Mouse (Mus musculus) kidney, postnatal 0 days (tissue): ENCODE results near the gene Dync1h1. TPM values are rescaled to one million over a fixed set of nuclear protein-coding genes. Genes with fewer than 3 reads are reported as not detected.
A peak's percentile ranks its signal among the peaks of the same experiment; 100 is the strongest.
"Not testable (repeated sequence)": the region's sequence is repeated elsewhere in the genome, so short reads cannot be mapped to it uniquely, and the experiment has no call there.

ENCODE experiments used
- ATAC-seq: fragments of 200-750 bp; cut with Nextera tagmentation; replicated peaks from 2 replicates; pipeline ENCODE4 v1.8.0; 2017; ENCODE audit warnings: low read depth, moderate number of reproducible peaks, moderate TSS enrichment, moderate library complexity; ENCODE audit not compliant: low FRiP score
- DNase-seq: peaks from one replicate; pipeline ENCODE4 v3.0.0-alpha.2; 2016; ENCODE audit warnings: low spot score
- H3K27ac ChIP-seq: fragments of 300-500 bp; sonication (generic); 2 replicates; pipeline ENCODE4 v1.5.1; 2014; ENCODE audit warnings: mild to moderate bottlenecking
- H3K27me3 ChIP-seq: fragments of 300-500 bp; sonication (generic); 2 replicates; pipeline ENCODE4 v1.6.1; 2014; ENCODE audit warnings: low read length, mixed read lengths; ENCODE audit not compliant: insufficient read depth
- H3K36me3 ChIP-seq: fragments of 300-500 bp; sonication (generic); 2 replicates; pipeline ENCODE4 v1.6.1; 2014; ENCODE audit warnings: low read length, mixed read lengths; ENCODE audit not compliant: insufficient read depth
- H3K4me1 ChIP-seq: fragments of 300-500 bp; sonication (generic); replicated peaks from 2 replicates; pipeline ENCODE4 v1.6.1; 2014; ENCODE audit warnings: antibody characterized with exemption, low read length, mixed read lengths; ENCODE audit not compliant: insufficient read depth
- H3K4me2 ChIP-seq: fragments of 300-500 bp; sonication (generic); 2 replicates; pipeline ENCODE4 v1.6.1; 2014; ENCODE audit warnings: mild to moderate bottlenecking, low read length, moderate library complexity, mixed read lengths
- H3K4me3 ChIP-seq: fragments of 300-500 bp; sonication (generic); replicated peaks from 2 replicates; pipeline ENCODE4 v1.5.1; 2014; ENCODE audit warnings: low read depth, low read length
- H3K9ac ChIP-seq: fragments of 300-500 bp; sonication (generic); 2 replicates; pipeline ENCODE4 v1.6.1; 2014; ENCODE audit warnings: low read depth, low read length
- H3K9me3 ChIP-seq: fragments of 300-500 bp; sonication (generic); replicated peaks from 2 replicates; pipeline ENCODE4 v1.6.1; 2016; ENCODE audit warnings: low read length, inconsistent platforms, mixed read lengths
- CTCF ChIP-seq: IDR thresholded peaks from 2 replicates; pipeline ENCODE4 v1.5.1; 2016; ENCODE audit warnings: antibody characterized with exemption, low read depth, mild to moderate bottlenecking, moderate library complexity
- WGBS: fragments of 180-500 bp; shearing (Covaris S2); extraction: QIAGEN DNeasy Blood & Tissue Kit; methylation state at CpG from one replicate; pipeline ENCODE4 v1.1.7; 2014; 5-methylcytosine and 5-hydroxymethylcytosine counted together
- polyA plus RNA-seq: library from polyadenylated mRNA; unstranded; fragments of >200 nt; fragmentation: Nextera tagmentation; extraction: Ambion mirVana; gene quantifications from 2 replicates; pipeline ENCODE4 v1.2.1, GENCODE M21; 2015

Gene Dync1h1
- polyA plus RNA-seq, 1 experiment from 2014 or later, result 33.2 TPM

DNA sequence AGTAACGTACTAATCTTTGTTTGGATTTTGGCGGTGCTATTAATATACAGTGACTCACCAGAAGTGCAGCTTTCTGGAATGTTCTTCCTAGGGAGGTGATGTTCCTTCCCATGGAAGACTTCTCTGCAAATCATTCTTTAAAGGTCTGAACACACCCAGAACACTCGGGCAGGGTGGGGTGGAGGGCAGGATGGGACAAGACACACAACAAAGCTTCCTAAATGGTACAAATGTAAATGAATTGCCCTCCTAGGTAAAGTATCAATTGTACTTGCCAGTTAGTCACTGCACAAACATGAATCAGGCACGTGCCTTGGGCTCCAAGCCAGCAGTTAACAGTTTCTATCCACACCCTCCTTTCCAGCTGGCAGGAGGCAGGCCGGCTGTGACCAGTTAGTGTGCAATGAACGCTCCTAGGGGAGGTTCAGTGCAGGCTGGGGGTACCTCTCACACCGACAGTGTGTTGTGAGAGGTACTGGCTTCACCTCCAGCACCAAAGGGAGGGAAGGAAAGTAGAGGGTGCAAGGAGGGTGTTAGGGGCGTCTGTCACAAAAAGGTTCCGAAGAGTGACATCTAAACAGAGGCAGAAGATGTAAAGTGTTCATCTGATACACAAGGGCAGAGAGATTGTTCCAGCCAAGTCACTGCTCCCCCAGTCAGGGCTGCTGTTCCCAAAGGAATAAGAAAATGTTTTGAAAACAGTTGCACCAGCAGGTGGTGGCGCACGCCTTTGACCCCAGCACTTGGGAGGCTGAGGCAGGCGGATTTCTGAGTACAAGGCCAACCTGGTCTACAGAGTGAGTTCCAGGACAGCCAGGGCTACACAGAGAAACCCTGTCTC is 86.9 kb downstream of the Dync1h1 start:
- no peak overlapping the region for H3K9ac ChIP-seq
- H3K36me3 ChIP-seq, result peaks cover 22% of the 10 kb centered on the region
- no peaks in the 10 kb centered on the region for H3K4me1 ChIP-seq
- no peak overlapping the region for H3K4me2 ChIP-seq
- H3K27ac ChIP-seq, result peak overlapping the region; percentile 59
- ATAC-seq, result peak; percentile 77
- 61% methylated on average over 12 of the region's 12 CpGs for WGBS
- H3K9me3 ChIP-seq, result no peaks in the 10 kb centered on the region
- H3K4me3 ChIP-seq, result no peak overlapping the region
- DNase-seq, result peak; percentile 56
- no peaks in the 10 kb centered on the region for H3K27me3 ChIP-seq
- no peak for TF ChIP-seq CTCF

GRCm38 (mm10) chr12:110688921-110689320 is 87.7 kb downstream of the Dync1h1 start:
- Histone ChIP-seq H3K36me3 (peaks cover 22% of the 10 kb centered on the region), H3K27ac (peak overlapping the region; percentile 59; the same call in 1 of the 2 replicates)
- H3K27me3 ChIP-seq, ATAC-seq, H3K4me2 ChIP-seq, H3K9ac ChIP-seq, H3K9me3 ChIP-seq, DNase-seq, H3K4me3 ChIP-seq, H3K4me1 ChIP-seq: not testable (repeated sequence)
- 94% methylated on average over 3 of the region's 3 CpGs for WGBS

- no peak for DNase-seq
- Histone ChIP-seq H3K4me1 (no peaks in the 10 kb centered on the region), H3K9me3 (no peaks in the 10 kb centered on the region), H3K4me2 (no peak overlapping the region), H3K27ac (no peak overlapping the region), H3K9ac (no peak overlapping the region), H3K27me3 (no peaks in the 10 kb centered on the region), H3K4me3 (no peak overlapping the region), H3K36me3 (peaks cover 28% of the 10 kb centered on the region)
- no peak for TF ChIP-seq CTCF
- ATAC-seq, result no peak
- WGBS, result 91% methylated on average over 6 of the region's 6 CpGs
Observed at GRCm38 (mm10) chr12:110689919-110690643, 88.8 kb downstream of the Dync1h1 start.

DNA sequence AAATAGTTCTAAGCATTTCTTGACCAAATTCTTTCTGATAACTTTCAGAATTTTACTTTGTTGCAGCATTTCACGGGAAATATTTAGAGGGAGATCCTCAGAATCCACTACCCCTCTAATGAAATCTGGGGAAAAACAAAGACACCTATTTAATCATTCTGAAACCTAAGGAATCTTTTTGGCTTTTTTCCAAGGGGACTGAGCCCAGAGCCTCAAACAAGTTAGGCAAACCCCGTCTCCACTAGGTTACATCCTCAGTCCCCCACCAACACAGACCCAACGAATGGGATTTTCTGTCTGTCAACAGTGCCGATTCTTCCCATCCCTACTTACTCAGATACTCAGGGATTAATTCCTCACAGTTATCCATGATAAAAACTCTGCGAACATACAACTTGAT is 92.1 kb downstream of the Dync1h1 start:
- not testable (repeated sequence) for H3K27me3 ChIP-seq, ATAC-seq, H3K4me3 ChIP-seq, H3K27ac ChIP-seq, DNase-seq, H3K4me1 ChIP-seq, H3K4me2 ChIP-seq, H3K9ac ChIP-seq, H3K9me3 ChIP-seq
- 76% methylated on average over 5 of the region's 5 CpGs for WGBS
- H3K36me3 ChIP-seq, result peaks cover 28% of the 10 kb centered on the region

- no peaks in the 10 kb centered on the region for H3K9me3 ChIP-seq
- H3K27ac ChIP-seq, result peak overlapping the region; percentile 85
- H3K4me2 ChIP-seq, result peak overlapping the region; percentile 62
- ATAC-seq (peak; percentile 57), DNase-seq (peak; percentile 54)
- H3K4me1 ChIP-seq, result no peaks in the 10 kb centered on the region
- peak overlapping the region; percentile 95 for H3K9ac ChIP-seq
- peaks cover 16% of the 10 kb centered on the region; the same call in 1 of the 2 replicates for H3K36me3 ChIP-seq
- no peaks in the 10 kb centered on the region for H3K27me3 ChIP-seq
- TF ChIP-seq CTCF, result no peak
- 0% methylated on average over 45 of the region's 55 CpGs for WGBS
- peak overlapping the region; percentile 100 for H3K4me3 ChIP-seq
Observed at GRCm38 (mm10) chr12:110695676-110696171, 94.5 kb downstream of the Dync1h1 start.

DNA sequence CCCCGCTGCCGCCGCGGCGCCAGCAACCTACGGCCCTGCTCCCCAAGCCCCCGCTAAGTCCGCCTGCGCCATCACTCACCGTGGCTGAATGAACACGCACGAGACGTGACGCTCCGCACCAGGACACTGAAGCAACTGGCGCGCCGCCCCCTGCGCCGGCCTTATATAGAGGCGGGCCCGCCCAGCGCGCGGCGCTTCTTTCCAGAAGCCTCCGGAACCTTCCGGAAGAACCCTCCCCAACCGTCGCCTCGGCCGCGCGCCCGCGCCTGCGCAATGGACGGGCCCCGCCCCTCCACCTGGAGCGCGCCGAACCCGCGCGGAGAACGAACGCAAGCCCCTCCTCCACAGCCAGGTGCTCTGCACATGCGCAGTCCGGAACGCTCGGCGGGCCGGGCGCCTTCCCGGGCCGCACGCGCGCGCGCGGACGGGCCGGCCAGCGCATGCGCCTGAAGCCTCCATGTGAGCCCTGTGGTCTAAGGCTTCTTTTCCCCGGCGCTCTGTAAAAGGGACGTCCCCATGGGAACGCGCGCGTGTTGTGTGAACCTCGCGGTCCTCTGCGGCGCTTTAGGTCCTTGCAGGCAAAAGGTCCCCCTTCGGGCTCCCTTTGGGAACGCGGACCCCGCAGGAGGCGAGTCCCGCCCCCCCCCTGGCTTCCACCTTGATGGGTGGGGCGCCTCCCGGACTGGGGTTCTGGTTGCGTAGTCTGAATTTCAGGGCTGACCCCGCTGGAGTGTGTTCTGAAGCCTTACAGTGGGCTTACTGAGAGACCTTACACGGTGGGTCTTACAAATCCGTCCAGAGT is 95.1 kb downstream of the Dync1h1 start:
- H3K9me3 ChIP-seq, result no peaks in the 10 kb centered on the region
- ATAC-seq (peak; percentile 93), DNase-seq (peak; percentile 96)
- no peaks in the 10 kb centered on the region for H3K4me1 ChIP-seq
- peak overlapping the region; percentile 95 for H3K9ac ChIP-seq
- peak overlapping the region; percentile 85 for H3K27ac ChIP-seq
- H3K4me2 ChIP-seq, result peak overlapping the region; percentile 62
- no peaks in the 10 kb centered on the region for H3K27me3 ChIP-seq
- H3K36me3 ChIP-seq, result peaks cover 15% of the 10 kb centered on the region; the same call in 1 of the 2 replicates
- peak overlapping the region; percentile 100 for H3K4me3 ChIP-seq
- TF ChIP-seq CTCF, result 0 out of 2 replicates have a peak, but pooled peaks have one; percentile 1
- under 1% methylated on average over 87 of the region's 89 CpGs for WGBS
